Mouse (Mus musculus): Measurements from ENCODE around the gene Zbtb42. TPM values are rescaled to one million over a fixed set of nuclear protein-coding genes. Genes with fewer than 3 reads are reported as not detected.
A peak's percentile ranks its signal among the peaks of the same experiment; 100 is the strongest.

The Zbtb42 gene
- polyA plus RNA-seq, 1 experiment from 2014 or later: 2.5 TPM

DNA sequence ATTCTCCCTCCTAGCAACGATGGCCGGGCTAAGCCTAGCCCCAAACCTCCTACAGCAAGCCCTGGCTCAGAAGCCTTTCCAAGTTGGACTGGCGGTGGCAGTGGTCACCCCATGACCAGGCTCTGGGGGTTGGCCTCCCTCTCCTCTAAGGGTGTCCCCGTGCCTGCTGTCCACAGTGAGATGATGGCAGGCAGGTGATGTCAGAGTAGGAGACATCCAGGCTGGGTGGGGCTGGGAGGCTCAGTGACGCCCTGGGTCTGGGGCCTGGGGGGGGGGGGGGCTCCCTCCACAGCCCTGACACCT, 44.4 kb downstream of the Zbtb42 start:
- ATAC-seq (replicated peaks): peak; percentile 18

DNA sequence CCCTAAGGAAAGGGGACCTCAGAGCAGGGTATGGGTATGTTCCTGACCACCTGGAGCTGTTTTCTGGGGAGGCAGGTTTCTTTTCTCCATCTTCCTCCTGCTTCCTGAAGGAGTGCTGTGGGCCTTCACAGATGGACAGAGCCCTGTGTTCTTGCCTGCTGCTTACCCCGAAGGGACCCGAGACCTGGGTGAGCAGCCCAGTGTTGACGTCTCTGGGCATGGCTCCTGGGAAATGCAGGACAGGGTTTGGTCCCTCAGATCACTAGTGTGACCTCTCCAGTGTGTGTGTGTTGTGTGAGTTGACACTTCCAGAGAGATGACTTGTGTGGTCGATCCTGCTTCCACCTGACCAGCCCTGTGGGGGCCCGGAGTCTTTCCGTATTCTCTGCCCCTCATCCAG, 44.8 kb downstream of the Zbtb42 start:
- Histone ChIP-seq H3K9me3 (no peaks in the 10 kb centered on the region), H3K36me3 (replicated peaks) (no peaks in the 10 kb centered on the region), H3K27me3 (replicated peaks) (no peaks in the 10 kb centered on the region), H3K27ac (no peak overlapping the region), H3K4me2 (peak overlapping the region; percentile 77), H3K9ac (peak overlapping the region; percentile 91), H3K4me1 (peaks cover 36% of the 10 kb centered on the region), H3K4me3 (peak overlapping the region; percentile 84)
- no peak for ATAC-seq (replicated peaks)
- 82% methylated on average over 6 of the region's 6 CpGs for WGBS

More for the DNA sequence above, 44.4 kb downstream of the Zbtb42 start:
- Histone ChIP-seq H3K9me3 (no peaks in the 10 kb centered on the region), H3K36me3 (replicated peaks) (no peaks in the 10 kb centered on the region), H3K9ac (peak overlapping the region; percentile 91), H3K4me3 (peak overlapping the region; percentile 84), H3K27ac (peak overlapping the region; percentile 70; the same call in 1 of the 2 replicates), H3K27me3 (replicated peaks) (no peaks in the 10 kb centered on the region), H3K4me2 (peak overlapping the region; percentile 77), H3K4me1 (peaks cover 36% of the 10 kb centered on the region)
- 9% methylated on average over 5 of the region's 5 CpGs for WGBS

DNA sequence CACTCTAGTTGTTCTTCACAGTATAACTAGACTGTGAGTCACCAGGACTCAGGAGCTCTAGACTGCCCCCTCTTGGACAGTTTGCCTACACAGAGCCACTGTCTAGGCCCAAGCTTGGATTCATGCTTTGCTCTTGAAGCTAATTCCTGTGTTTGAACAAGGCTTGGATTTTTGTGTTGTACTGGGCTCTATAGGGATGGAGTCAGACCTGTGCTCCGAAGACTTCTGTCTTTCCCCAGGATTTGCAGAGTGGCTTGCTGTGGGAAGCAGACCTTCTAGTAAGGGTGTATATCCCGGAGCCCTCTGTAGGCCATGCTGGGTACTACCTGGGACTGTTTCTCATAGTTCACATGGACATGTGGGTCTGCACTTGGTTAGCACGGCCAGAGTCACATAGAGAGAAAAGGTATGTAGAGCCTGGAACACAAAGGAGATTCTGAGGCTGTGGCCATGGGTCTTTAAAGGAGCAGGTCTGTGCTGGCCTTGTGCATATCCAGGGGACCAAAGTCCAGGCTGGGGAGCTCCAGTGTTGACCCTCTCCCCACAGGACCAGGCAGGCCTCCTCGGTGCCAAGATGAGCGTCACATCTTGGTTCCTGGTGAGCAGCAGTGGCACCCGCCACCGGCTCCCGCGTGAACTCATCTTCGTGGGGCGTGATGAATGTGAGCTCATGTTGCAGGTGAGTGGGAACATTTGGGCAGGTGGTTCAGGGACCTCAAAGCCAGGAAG, 45.6 kb downstream of the Zbtb42 start:
- H3K27ac ChIP-seq: no peak overlapping the region
- ATAC-seq (replicated peaks): no peak; the same call in 1 of the 2 replicates
- 79% methylated on average over 11 of the region's 11 CpGs for whole genome bisulfite sequencing
- H3K4me3 ChIP-seq: no peak overlapping the region
- peaks cover 36% of the 10 kb centered on the region for H3K4me1 ChIP-seq
- peak overlapping the region; percentile 77; the same call in 1 of the 2 replicates for H3K4me2 ChIP-seq
- H3K36me3 ChIP-seq (replicated peaks): no peaks in the 10 kb centered on the region
- no peaks in the 10 kb centered on the region for H3K27me3 ChIP-seq (replicated peaks)
- no peaks in the 10 kb centered on the region for H3K9me3 ChIP-seq
- no peak overlapping the region for H3K9ac ChIP-seq

DNA sequence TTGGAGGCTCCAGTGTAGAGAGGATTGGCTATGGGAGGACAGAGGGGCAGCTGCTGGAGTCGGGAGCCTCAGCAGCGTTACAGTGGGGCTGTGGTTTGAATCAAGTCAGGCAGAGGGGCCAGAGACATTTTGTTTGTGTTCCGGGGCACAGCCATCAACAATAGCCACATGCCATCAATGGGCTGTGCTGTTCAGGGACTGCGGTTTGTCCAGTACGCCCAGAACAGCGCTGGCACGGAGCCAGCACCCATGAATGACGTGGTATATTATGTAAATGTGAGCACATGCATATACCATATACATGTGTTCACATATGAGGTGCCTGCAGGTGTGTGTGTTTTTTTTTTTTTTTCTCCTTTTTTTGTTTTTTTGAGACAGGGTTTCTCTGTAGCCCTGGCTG, 49.2 kb downstream of the Zbtb42 start:
- no peak overlapping the region for H3K4me2 ChIP-seq
- H3K9ac ChIP-seq: no peak overlapping the region
- no peaks in the 10 kb centered on the region for H3K9me3 ChIP-seq
- H3K4me1 ChIP-seq: peaks cover 26% of the 10 kb centered on the region
- no peak overlapping the region for H3K4me3 ChIP-seq
- 63% methylated on average over 8 of the region's 8 CpGs for WGBS
- H3K27ac ChIP-seq: no peak overlapping the region
- peaks cover 16% of the 10 kb centered on the region for H3K36me3 ChIP-seq (replicated peaks)
- no peaks in the 10 kb centered on the region for H3K27me3 ChIP-seq (replicated peaks)
- ATAC-seq (replicated peaks): no peak

DNA sequence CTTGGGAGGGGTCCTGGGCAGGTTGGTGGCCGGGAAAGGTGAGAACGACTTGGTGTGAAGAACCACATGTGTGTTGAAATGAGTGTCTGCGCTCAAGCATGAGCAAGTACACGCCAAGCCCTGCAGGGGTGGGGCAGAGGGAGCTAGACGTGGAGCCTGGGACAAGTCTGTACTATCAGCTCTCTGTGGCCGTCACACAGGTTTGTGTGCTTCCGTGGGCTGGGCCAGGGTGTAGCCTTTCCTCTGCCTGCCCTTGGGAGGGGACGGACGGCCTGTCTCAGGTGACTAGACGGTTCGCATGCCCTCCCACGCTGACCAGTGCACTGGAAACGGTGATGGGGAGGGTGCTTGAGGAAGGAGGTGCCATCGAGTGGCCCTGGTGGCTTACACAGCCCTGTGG, 52.2 kb downstream of the Zbtb42 start:
- no peak overlapping the region for H3K27ac ChIP-seq
- H3K4me1 ChIP-seq: no peaks in the 10 kb centered on the region; the same call in 1 of the 2 replicates
- no peaks in the 10 kb centered on the region for H3K27me3 ChIP-seq (replicated peaks)
- no peak for ATAC-seq (replicated peaks)
- no peak overlapping the region for H3K4me3 ChIP-seq
- H3K9me3 ChIP-seq: no peaks in the 10 kb centered on the region
- H3K9ac ChIP-seq: no peak overlapping the region
- no peak overlapping the region for H3K4me2 ChIP-seq
- 88% methylated on average over 14 of the region's 14 CpGs for WGBS
- peaks cover 30% of the 10 kb centered on the region for H3K36me3 ChIP-seq (replicated peaks)

Small RNAs within 50 kb of the gene (microRNA-seq; reads per million reads assigned to microRNA genes)
- gene Mir6939: 0.74 reads per million

Other genes starting within 250 kb of the Zbtb42 start
- gene A530016L24Rik, start 189.4 kb upstream of the Zbtb42 start, polyA plus RNA-seq (2015; fragmentation: Nextera tagmentation; extraction: Ambion mirVana): 0.22 and 0.24 TPM in 2 replicates
- 87.0 and 90.2 TPM in 2 replicates for gene Tmem179, start 162.1 kb upstream of the Zbtb42 start, polyA plus RNA-seq (2015; fragmentation: Nextera tagmentation; extraction: Ambion mirVana)
- gene Inf2, start 90.0 kb upstream of the Zbtb42 start, polyA plus RNA-seq (2015; fragmentation: Nextera tagmentation; extraction: Ambion mirVana): 1.0 and 2.4 TPM in 2 replicates
- 3.1 and 3.6 TPM in 2 replicates for gene Adssl1, start 58.8 kb upstream of the Zbtb42 start, polyA plus RNA-seq (2015; fragmentation: Nextera tagmentation; extraction: Ambion mirVana)
- 51.2 and 59.2 TPM in 2 replicates for gene Siva1, start 34.1 kb upstream of the Zbtb42 start, polyA plus RNA-seq (2015; fragmentation: Nextera tagmentation; extraction: Ambion mirVana)
- gene Akt1, start 3.9 kb upstream of the Zbtb42 start, polyA plus RNA-seq (2015; fragmentation: Nextera tagmentation; extraction: Ambion mirVana): 139 and 162 TPM in 2 replicates
- gene Cep170b, start 41.6 kb downstream of the Zbtb42 start, polyA plus RNA-seq (2015; fragmentation: Nextera tagmentation; extraction: Ambion mirVana): 51.0 and 53.7 TPM in 2 replicates
- gene Pld4, start 81.8 kb downstream of the Zbtb42 start, polyA plus RNA-seq (2015; fragmentation: Nextera tagmentation; extraction: Ambion mirVana): 7.3 and 8.6 TPM in 2 replicates
- gene Ahnak2, start 123.8 kb downstream of the Zbtb42 start, polyA plus RNA-seq (2015; fragmentation: Nextera tagmentation; extraction: Ambion mirVana): 1.1 and 1.3 TPM in 2 replicates
- gene Clba1, start 130.1 kb downstream of the Zbtb42 start, polyA plus RNA-seq (2015; fragmentation: Nextera tagmentation; extraction: Ambion mirVana): 24.4 and 25.1 TPM in 2 replicates
- gene Cdca4, start 150.6 kb downstream of the Zbtb42 start, polyA plus RNA-seq (2015; fragmentation: Nextera tagmentation; extraction: Ambion mirVana): 44.1 and 50.1 TPM in 2 replicates
- 0.06 and 0.11 TPM in 2 replicates for gene Gpr132, start 189.4 kb downstream of the Zbtb42 start, polyA plus RNA-seq (2015; fragmentation: Nextera tagmentation; extraction: Ambion mirVana)

Measured in midbrain, embryonic 15.5 days (tissue).